Mouse (Mus musculus): ENCODE measurements around the gene Krt35. TPM values are rescaled to one million over a fixed set of nuclear protein-coding genes. Genes with fewer than 3 reads are reported as not detected.

Gene Krt35
- not detected for polyA plus RNA-seq (2012; fragmentation: generic; extraction: Trizol)
- long read RNA-seq, experiment 1, result 0 reads
- long read RNA-seq, experiment 2, result 0 reads

DNA sequence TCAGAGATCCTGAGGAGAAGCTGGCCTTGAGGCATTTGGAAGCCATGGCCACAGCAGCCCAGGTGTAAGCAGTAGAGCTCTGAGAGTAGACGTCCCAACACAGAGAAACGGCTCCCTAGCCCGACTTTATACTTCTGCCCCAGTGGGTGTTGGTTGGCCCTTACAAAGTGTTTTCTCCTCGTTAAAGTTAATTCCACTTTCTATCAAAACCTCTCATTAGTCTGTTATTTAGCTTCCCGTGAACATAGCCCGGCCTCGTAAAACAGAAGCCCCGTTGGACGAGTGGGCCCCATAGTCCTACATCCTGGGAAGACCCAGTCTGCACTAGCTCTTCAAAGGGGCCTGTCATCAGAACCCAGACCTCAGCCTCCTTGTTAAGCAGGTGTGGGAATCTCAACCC lies at the start of gene Krt35:
Gene Krt35, minus strand, starts transcription at position 101 of the 400 bp plus-strand sequence.
- H3ac ChIP-seq (ENCODE audit: control insufficient read depth, insufficient read length, low read depth), result no peak within 1 kb of the TSS
- no peaks in the 10 kb centered on the region for H3K36me3 ChIP-seq (ENCODE audit: control insufficient read depth, insufficient read depth)
- TF ChIP-seq FOSL1 (IDR thresholded peaks at IDR 0.05; ENCODE audit: insufficient read depth, low read length, poor library complexity, severe bottlenecking) (no peak), MYOG (IDR thresholded peaks at IDR 0.05; ENCODE audit: control insufficient read depth, extremely low read depth, insufficient read length) (no peak), CEBPB (IDR thresholded peaks at IDR 0.05; ENCODE audit: low read depth) (no peak), MYOD1 (IDR thresholded peaks at IDR 0.05; ENCODE audit: control insufficient read depth, insufficient read length, low read depth) (no peak), USF1 (IDR thresholded peaks at IDR 0.05; ENCODE audit: low read depth) (no peak), MAX (IDR thresholded peaks at IDR 0.05) (no peak), CTCF (IDR thresholded peaks at IDR 0.05; ENCODE audit: control insufficient read depth, insufficient read depth, insufficient read length) (no peak)
- no peaks in the 10 kb centered on the region for H3K79me2 ChIP-seq (ENCODE audit: control insufficient read depth, insufficient read depth)
- no peak within 1 kb of the TSS for H3K4me3 ChIP-seq (ENCODE audit: insufficient read depth, poor library complexity, severe bottlenecking)
- H3K79me3 ChIP-seq (ENCODE audit: low read depth), result no peaks in the 10 kb centered on the region
- peaks cover 21% of the 10 kb centered on the region for H3K27me3 ChIP-seq (ENCODE audit: control insufficient read depth, insufficient read depth, insufficient read length)

DNA sequence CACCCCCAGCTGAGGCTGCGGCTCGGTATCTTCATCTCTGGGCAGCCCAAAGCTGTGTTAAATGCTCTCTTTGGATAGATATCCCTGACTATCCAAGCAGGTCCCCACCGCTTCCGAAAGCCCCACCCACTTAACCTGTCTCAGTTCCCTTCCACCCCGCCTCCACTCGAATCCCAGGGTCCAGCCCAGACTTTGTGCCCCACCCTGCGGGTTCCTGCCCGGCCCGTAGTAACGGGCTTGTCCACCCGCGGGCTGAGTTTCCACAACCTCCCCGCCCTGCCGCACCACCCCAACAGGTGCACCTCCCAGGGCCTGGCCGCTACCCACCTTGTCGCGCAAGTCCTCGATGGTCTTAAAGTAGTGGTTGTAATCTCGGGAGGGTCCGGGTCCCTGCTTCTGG lies 49.1 kb upstream of the Krt35 start:
- no peaks in the 10 kb centered on the region for H3K27me3 ChIP-seq (ENCODE audit: control insufficient read depth, insufficient read depth, insufficient read length)
- H3K36me3 ChIP-seq (ENCODE audit: control insufficient read depth, insufficient read depth), result no peaks in the 10 kb centered on the region
- H3K79me2 ChIP-seq (ENCODE audit: control insufficient read depth, insufficient read depth), result no peaks in the 10 kb centered on the region
- no peak overlapping the region for H3ac ChIP-seq (ENCODE audit: control insufficient read depth, insufficient read length, low read depth)
- no peak for TF ChIP-seq CEBPB (IDR thresholded peaks at IDR 0.05; ENCODE audit: low read depth)
- no peak for TF ChIP-seq MAX (IDR thresholded peaks at IDR 0.05)
- TF ChIP-seq MYOD1 (IDR thresholded peaks at IDR 0.05; ENCODE audit: control insufficient read depth, insufficient read length, low read depth), result no peak
- TF ChIP-seq FOSL1 (IDR thresholded peaks at IDR 0.05; ENCODE audit: insufficient read depth, low read length, poor library complexity, severe bottlenecking), result no peak
- no peak for TF ChIP-seq CTCF (IDR thresholded peaks at IDR 0.05; ENCODE audit: control insufficient read depth, insufficient read depth, insufficient read length)
- no peak for TF ChIP-seq USF1 (IDR thresholded peaks at IDR 0.05; ENCODE audit: low read depth)
- no peak for TF ChIP-seq MYOG (IDR thresholded peaks at IDR 0.05; ENCODE audit: control insufficient read depth, extremely low read depth, insufficient read length)
- H3K4me3 ChIP-seq (ENCODE audit: insufficient read depth, poor library complexity, severe bottlenecking), result no peak overlapping the region
- no peaks in the 10 kb centered on the region for H3K79me3 ChIP-seq (ENCODE audit: low read depth)

GRCm38 (mm10) chr11:100140966-100141365 lies 44.9 kb upstream of the Krt35 start:
- no peak for TF ChIP-seq MAX (IDR thresholded peaks at IDR 0.05)
- no peak for TF ChIP-seq FOSL1 (IDR thresholded peaks at IDR 0.05; ENCODE audit: insufficient read depth, low read length, poor library complexity, severe bottlenecking)
- no peak for TF ChIP-seq MYOG (IDR thresholded peaks at IDR 0.05; ENCODE audit: control insufficient read depth, extremely low read depth, insufficient read length)
- TF ChIP-seq MYOD1 (IDR thresholded peaks at IDR 0.05; ENCODE audit: control insufficient read depth, insufficient read length, low read depth), result no peak
- TF ChIP-seq CEBPB (IDR thresholded peaks at IDR 0.05; ENCODE audit: low read depth), result no peak
- TF ChIP-seq CTCF (IDR thresholded peaks at IDR 0.05; ENCODE audit: control insufficient read depth, insufficient read depth, insufficient read length), result no peak
- no peak for TF ChIP-seq USF1 (IDR thresholded peaks at IDR 0.05; ENCODE audit: low read depth)
- no peak overlapping the region for H3ac ChIP-seq (ENCODE audit: control insufficient read depth, insufficient read length, low read depth)
- H3K79me3 ChIP-seq (ENCODE audit: low read depth), result no peaks in the 10 kb centered on the region
- no peaks in the 10 kb centered on the region for H3K79me2 ChIP-seq (ENCODE audit: control insufficient read depth, insufficient read depth)
- no peaks in the 10 kb centered on the region for H3K36me3 ChIP-seq (ENCODE audit: control insufficient read depth, insufficient read depth)
- H3K27me3 ChIP-seq (ENCODE audit: control insufficient read depth, insufficient read depth, insufficient read length), result no peaks in the 10 kb centered on the region
- no peak overlapping the region for H3K4me3 ChIP-seq (ENCODE audit: insufficient read depth, poor library complexity, severe bottlenecking)

DNA sequence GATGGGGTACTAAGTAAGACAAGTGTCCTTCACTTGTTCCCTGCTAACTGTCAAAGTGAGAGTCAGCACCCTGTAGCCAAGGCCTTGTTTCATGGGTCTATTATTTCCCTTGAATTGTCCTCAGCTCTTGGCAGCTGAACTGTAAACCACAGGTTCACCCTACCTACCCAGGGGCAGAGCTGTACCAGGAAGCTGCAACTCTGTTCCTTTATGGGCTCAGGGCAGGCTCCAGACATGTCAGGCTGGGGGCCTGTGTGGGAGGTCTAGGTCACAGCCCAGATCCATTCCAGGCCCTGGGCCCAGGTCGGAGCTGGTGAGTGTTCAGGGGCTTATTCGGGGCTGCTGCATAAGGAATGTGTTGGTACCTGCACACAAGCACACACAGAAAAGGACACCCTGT lies 43.4 kb upstream of the Krt35 start:
- Histone ChIP-seq H3ac (ENCODE audit: control insufficient read depth, insufficient read length, low read depth) (no peak overlapping the region), H3K79me2 (ENCODE audit: control insufficient read depth, insufficient read depth) (no peaks in the 10 kb centered on the region), H3K4me3 (ENCODE audit: insufficient read depth, poor library complexity, severe bottlenecking) (no peak overlapping the region), H3K27me3 (ENCODE audit: control insufficient read depth, insufficient read depth, insufficient read length) (no peaks in the 10 kb centered on the region), H3K36me3 (ENCODE audit: control insufficient read depth, insufficient read depth) (no peaks in the 10 kb centered on the region), H3K79me3 (ENCODE audit: low read depth) (no peaks in the 10 kb centered on the region)
- TF ChIP-seq MAX (IDR thresholded peaks at IDR 0.05), result no peak
- no peak for TF ChIP-seq FOSL1 (IDR thresholded peaks at IDR 0.05; ENCODE audit: insufficient read depth, low read length, poor library complexity, severe bottlenecking)
- TF ChIP-seq USF1 (IDR thresholded peaks at IDR 0.05; ENCODE audit: low read depth), result no peak
- no peak for TF ChIP-seq CEBPB (IDR thresholded peaks at IDR 0.05; ENCODE audit: low read depth)
- no peak for TF ChIP-seq MYOG (IDR thresholded peaks at IDR 0.05; ENCODE audit: control insufficient read depth, extremely low read depth, insufficient read length)
- TF ChIP-seq CTCF (IDR thresholded peaks at IDR 0.05; ENCODE audit: control insufficient read depth, insufficient read depth, insufficient read length), result no peak
- TF ChIP-seq MYOD1 (IDR thresholded peaks at IDR 0.05; ENCODE audit: control insufficient read depth, insufficient read length, low read depth), result no peak

DNA sequence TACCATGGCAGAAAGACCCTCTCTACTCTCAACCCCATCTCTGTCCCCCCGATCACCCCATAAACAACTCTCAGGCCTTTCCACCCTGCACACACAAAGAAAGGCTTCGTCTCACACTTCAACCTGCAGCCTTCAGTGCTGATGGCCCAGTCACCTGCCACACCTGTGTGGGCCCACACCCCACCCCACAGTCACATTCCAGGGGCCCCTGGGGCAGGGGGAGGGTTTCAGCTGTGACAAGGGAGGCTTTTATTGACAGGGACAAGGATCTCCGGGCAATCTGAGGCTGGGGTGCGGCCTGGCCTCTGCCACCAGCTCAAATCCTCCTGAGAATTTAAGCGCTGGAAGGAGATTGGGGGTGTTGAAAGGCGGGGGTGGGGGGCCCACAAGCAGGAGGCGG lies 42.8 kb upstream of the Krt35 start:
- Histone ChIP-seq H3K79me2 (ENCODE audit: control insufficient read depth, insufficient read depth) (no peaks in the 10 kb centered on the region), H3K36me3 (ENCODE audit: control insufficient read depth, insufficient read depth) (no peaks in the 10 kb centered on the region), H3ac (ENCODE audit: control insufficient read depth, insufficient read length, low read depth) (no peak overlapping the region), H3K4me3 (ENCODE audit: insufficient read depth, poor library complexity, severe bottlenecking) (no peak overlapping the region), H3K27me3 (ENCODE audit: control insufficient read depth, insufficient read depth, insufficient read length) (no peaks in the 10 kb centered on the region), H3K79me3 (ENCODE audit: low read depth) (no peaks in the 10 kb centered on the region)
- TF ChIP-seq MYOG (IDR thresholded peaks at IDR 0.05; ENCODE audit: control insufficient read depth, extremely low read depth, insufficient read length) (no peak), MYOD1 (IDR thresholded peaks at IDR 0.05; ENCODE audit: control insufficient read depth, insufficient read length, low read depth) (no peak), MAX (IDR thresholded peaks at IDR 0.05) (no peak), USF1 (IDR thresholded peaks at IDR 0.05; ENCODE audit: low read depth) (no peak), FOSL1 (IDR thresholded peaks at IDR 0.05; ENCODE audit: insufficient read depth, low read length, poor library complexity, severe bottlenecking) (no peak), CEBPB (IDR thresholded peaks at IDR 0.05; ENCODE audit: low read depth) (no peak), CTCF (IDR thresholded peaks at IDR 0.05; ENCODE audit: control insufficient read depth, insufficient read depth, insufficient read length) (no peak)

DNA sequence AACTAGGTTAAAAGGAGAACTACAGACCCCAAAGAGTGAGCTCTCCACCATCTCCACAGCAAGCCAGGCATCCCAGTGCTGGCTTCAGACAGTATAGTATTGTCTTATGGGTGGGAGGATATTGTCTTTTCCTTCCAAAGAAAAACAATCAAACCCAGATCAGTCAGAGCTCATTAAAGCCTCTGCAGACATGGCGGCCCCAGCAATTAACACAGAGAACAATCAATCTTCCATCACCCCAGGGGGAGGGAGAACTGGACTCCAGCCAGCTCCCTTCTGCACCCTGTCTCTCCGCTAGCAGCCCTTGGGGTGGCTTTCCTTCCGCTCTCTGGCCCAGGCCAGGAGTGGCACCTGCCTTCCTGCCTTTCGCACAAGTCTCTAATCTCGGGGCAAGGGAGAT lies 41.7 kb upstream of the Krt35 start:
- TF ChIP-seq MYOG (IDR thresholded peaks at IDR 0.05; ENCODE audit: control insufficient read depth, extremely low read depth, insufficient read length), result no peak
- no peak for TF ChIP-seq USF1 (IDR thresholded peaks at IDR 0.05; ENCODE audit: low read depth)
- no peak for TF ChIP-seq MAX (IDR thresholded peaks at IDR 0.05)
- TF ChIP-seq CEBPB (IDR thresholded peaks at IDR 0.05; ENCODE audit: low read depth), result no peak
- TF ChIP-seq MYOD1 (IDR thresholded peaks at IDR 0.05; ENCODE audit: control insufficient read depth, insufficient read length, low read depth), result no peak
- TF ChIP-seq FOSL1 (IDR thresholded peaks at IDR 0.05; ENCODE audit: insufficient read depth, low read length, poor library complexity, severe bottlenecking), result no peak
- H3K79me2 ChIP-seq (ENCODE audit: control insufficient read depth, insufficient read depth), result no peaks in the 10 kb centered on the region

More for the DNA sequence above, 41.7 kb upstream of the Krt35 start:
- Histone ChIP-seq H3ac (ENCODE audit: control insufficient read depth, insufficient read length, low read depth) (no peak overlapping the region), H3K79me3 (ENCODE audit: low read depth) (no peaks in the 10 kb centered on the region), H3K27me3 (ENCODE audit: control insufficient read depth, insufficient read depth, insufficient read length) (no peaks in the 10 kb centered on the region), H3K4me3 (ENCODE audit: insufficient read depth, poor library complexity, severe bottlenecking) (no peak overlapping the region), H3K36me3 (ENCODE audit: control insufficient read depth, insufficient read depth) (no peaks in the 10 kb centered on the region)

All from C2C12 (cell line).